Mouse (Mus musculus) left cerebral cortex, postnatal 14 days (tissue): ENCODE measurements around the gene 2210016F16Rik. TPM values are rescaled to one million over a fixed set of nuclear protein-coding genes. Genes with fewer than 3 reads are reported as not detected.

Experiments
- microRNA-seq, 2 experiments: library from miRNA; unstranded; fragments of <30 nt; microRNA quantifications; one replicate each; pipeline ENCODE4 v1.2.0; 2022
- total RNA-seq, 2 experiments: library from RNA; stranded (reverse); gene quantifications; 2 replicates each; pipeline ENCODE4 v1.2.3; 2021

Gene 2210016F16Rik
- total RNA-seq, 2 experiments from 2014 or later, result 4.5 to 5.1 TPM

Small RNAs within 50 kb of the gene (microRNA-seq; reads per million reads assigned to microRNA genes)
- gene Mir7-1, result 65.0 to 144 reads per million in 2 experiments

Other genes with a start within 250 kb of the 2210016F16Rik start
- gene Idnk, start 227.6 kb downstream of the 2210016F16Rik start, total RNA-seq, result 10 to 100 TPM; 21.5 to 21.9 TPM
- 100 to 1,000 TPM; 129 to 140 TPM for gene Ubqln1, start 169.6 kb downstream of the 2210016F16Rik start, total RNA-seq
- gene Gkap1, start 109.5 kb downstream of the 2210016F16Rik start, total RNA-seq, result 10 to 100 TPM; 13.7 to 18.4 TPM
- 1 to 10 TPM; 2.6 to 3.3 TPM for gene Kif27, start 26.1 kb downstream of the 2210016F16Rik start, total RNA-seq
- 10 to 100 TPM; 12.8 to 13.0 TPM for gene Rmi1, start 17.0 kb upstream of the 2210016F16Rik start, total RNA-seq
- 100 to 1,000 TPM; 649 to 670 TPM for gene Hnrnpk, start 18.1 kb upstream of the 2210016F16Rik start, total RNA-seq
- under 1 TPM; 0.15 to 0.21 TPM for gene Slc28a3, start 225.7 kb upstream of the 2210016F16Rik start, total RNA-seq